Mouse (Mus musculus) limb, embryonic 11.5 days (tissue): ENCODE results near the gene Gm10073. TPM values are rescaled to one million over a fixed set of nuclear protein-coding genes. Genes with fewer than 3 reads are reported as not detected.
"Not testable (repeated sequence)": the region's sequence is repeated elsewhere in the genome, so short reads cannot be mapped to it uniquely, and the experiment has no call there.

Experiments
- ATAC-seq: fragments of 200-750 bp; cut with Nextera tagmentation; 2 replicates; pipeline ENCODE4 v1.8.0; 2017; ENCODE audit warnings: low read depth; ENCODE audit not compliant: insufficient number of reproducible peaks, low FRiP score, low TSS enrichment
- DNase-seq: peaks from one replicate; pipeline ENCODE4 v3.0.0-alpha.2; 2015; ENCODE audit warnings: low spot score
- H3K27ac ChIP-seq: fragments of 300-500 bp; sonication (generic); replicated peaks from 2 replicates; pipeline ENCODE4 v1.5.1; 2014; ENCODE audit warnings: low read depth, mild to moderate bottlenecking, low read length
- H3K27me3 ChIP-seq: fragments of 300-500 bp; sonication (generic); 2 replicates; pipeline ENCODE4 v1.6.1; 2014; ENCODE audit warnings: mild to moderate bottlenecking, low read length, mixed read lengths; ENCODE audit not compliant: control insufficient read depth, insufficient read depth
- H3K36me3 ChIP-seq: fragments of 300-500 bp; sonication (generic); 2 replicates; pipeline ENCODE4 v1.6.1; 2014; ENCODE audit warnings: mild to moderate bottlenecking, low read length, moderate library complexity, mixed read lengths; ENCODE audit not compliant: control insufficient read depth, insufficient read depth
- H3K4me1 ChIP-seq: fragments of 300-500 bp; sonication (generic); 2 replicates; pipeline ENCODE4 v1.6.1; 2014; ENCODE audit warnings: low read length, mixed read lengths; ENCODE audit not compliant: control insufficient read depth, insufficient read depth
- H3K4me2 ChIP-seq: fragments of 300-500 bp; sonication (generic); 2 replicates; pipeline ENCODE4 v1.6.1; 2014; ENCODE audit warnings: low read depth, mild to moderate bottlenecking, moderate library complexity; ENCODE audit not compliant: severe bottlenecking
- H3K4me3 ChIP-seq: fragments of 300-500 bp; sonication (generic); 2 replicates; pipeline ENCODE4 v1.5.1; 2014; ENCODE audit warnings: low read depth, low read length
- H3K9ac ChIP-seq: fragments of 300-500 bp; sonication (generic); 2 replicates; pipeline ENCODE4 v1.6.1; 2014; ENCODE audit warnings: mild to moderate bottlenecking, low read length
- H3K9me3 ChIP-seq: fragments of 300-500 bp; sonication (generic); 2 replicates; pipeline ENCODE4 v1.6.1; 2016; ENCODE audit warnings: low read length; ENCODE audit not compliant: control insufficient read depth
- WGBS: fragments of 180-500 bp; shearing (Covaris S2); extraction: QIAGEN DNeasy Blood & Tissue Kit; methylation state at CpG from one replicate; pipeline ENCODE4 v1.1.7; 2014; 5-methylcytosine and 5-hydroxymethylcytosine counted together
- polyA plus RNA-seq: library from polyadenylated mRNA; unstranded; fragments of >200 nt; fragmentation: Nextera tagmentation; extraction: Ambion mirVana; gene quantifications from 2 replicates; pipeline ENCODE4 v1.2.1, GENCODE M21; 2014

Gene Gm10073
- polyA plus RNA-seq: 4.4 and 5.7 TPM in 2 replicates

DNA sequence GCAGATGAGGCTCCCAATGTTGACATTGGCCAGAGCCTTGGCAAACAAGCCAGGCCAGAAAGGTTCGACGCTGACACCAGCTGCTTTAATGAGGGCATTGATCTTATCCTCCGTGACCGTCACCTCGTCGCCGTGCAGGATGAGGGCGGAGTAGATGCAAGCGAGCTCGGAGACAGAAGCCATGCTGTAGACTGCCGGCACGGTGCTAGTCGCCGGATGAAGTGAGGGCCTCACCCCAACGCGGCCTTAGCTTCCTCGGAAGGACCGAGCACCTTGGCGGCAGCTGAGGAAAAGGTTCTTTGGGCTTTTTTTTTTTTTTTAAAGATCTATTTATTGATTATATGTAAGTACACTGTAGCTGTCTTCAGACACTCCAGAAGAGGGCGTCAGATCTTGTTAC is at the start of gene Gm10073:
Gm10073 (minus strand) TSS at position 294 of the 400 bp plus-strand sequence.
- DNase-seq, H3K4me2 ChIP-seq, H3K27ac ChIP-seq, H3K9ac ChIP-seq, H3K36me3 ChIP-seq, H3K4me1 ChIP-seq, H3K27me3 ChIP-seq, H3K9me3 ChIP-seq, ATAC-seq, H3K4me3 ChIP-seq: not testable (repeated sequence)
- 28% methylated on average over 20 of the region's 20 CpGs for WGBS

DNA sequence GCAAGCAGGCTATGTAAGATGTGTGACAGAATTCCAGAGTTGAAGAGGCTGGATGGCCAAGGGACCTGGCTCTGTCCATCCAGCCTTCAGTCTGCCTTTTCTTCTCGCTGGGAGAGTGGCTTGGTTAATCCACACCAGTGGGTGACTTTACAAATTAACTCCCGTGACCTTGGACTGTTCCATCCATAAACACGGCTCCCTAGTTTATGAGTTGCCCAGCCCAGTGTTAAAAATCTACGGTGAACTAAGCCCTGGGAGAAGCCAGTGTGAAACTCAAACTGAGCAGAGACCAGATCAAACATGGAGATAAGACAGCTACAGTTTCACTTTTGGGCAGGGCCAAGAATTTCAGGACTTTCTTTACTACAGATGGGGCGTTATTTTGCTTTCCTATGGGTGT is 49.8 kb upstream of the Gm10073 start:
- no peak overlapping the region for H3K27ac ChIP-seq
- no peaks in the 10 kb centered on the region for H3K27me3 ChIP-seq
- H3K4me1 ChIP-seq: peaks cover 8% of the 10 kb centered on the region; the same call in 1 of the 2 replicates
- H3K4me2 ChIP-seq: no peak overlapping the region
- H3K36me3 ChIP-seq: no peaks in the 10 kb centered on the region
- 44% methylated on average over 5 of the region's 5 CpGs for WGBS
- no peaks in the 10 kb centered on the region for H3K9me3 ChIP-seq
- H3K4me3 ChIP-seq: no peak overlapping the region
- no peak overlapping the region for H3K9ac ChIP-seq
- DNase-seq: no peak
- ATAC-seq: no peak

DNA sequence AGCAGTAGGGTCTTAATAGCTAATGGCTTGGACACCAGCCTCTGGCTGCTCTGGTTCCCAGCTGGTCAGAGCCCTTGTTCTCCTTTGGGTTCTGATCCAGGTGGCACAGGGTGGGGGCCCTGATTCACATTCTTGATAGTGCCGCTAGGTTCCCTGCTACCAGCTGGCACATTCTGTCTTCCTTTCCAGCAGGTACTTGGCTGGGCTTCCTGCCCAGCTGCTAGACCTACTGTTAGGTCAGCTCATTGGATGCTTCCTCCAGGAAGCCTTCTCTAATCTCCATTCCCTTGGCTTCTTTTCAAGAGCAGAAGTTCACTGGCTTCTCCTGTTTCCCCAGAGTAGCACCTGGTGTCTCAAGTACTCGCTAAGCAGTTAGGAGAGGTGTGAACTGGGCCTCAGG is 47.2 kb upstream of the Gm10073 start:
- Histone ChIP-seq H3K36me3 (no peaks in the 10 kb centered on the region), H3K27ac (no peak overlapping the region), H3K9me3 (no peaks in the 10 kb centered on the region), H3K27me3 (no peaks in the 10 kb centered on the region), H3K4me3 (no peak overlapping the region), H3K4me2 (no peak overlapping the region), H3K4me1 (peaks cover 8% of the 10 kb centered on the region; the same call in 1 of the 2 replicates), H3K9ac (no peak overlapping the region)
- DNase-seq (no peak), ATAC-seq (no peak)
- 78% methylated on average over 2 of the region's 2 CpGs for WGBS

DNA sequence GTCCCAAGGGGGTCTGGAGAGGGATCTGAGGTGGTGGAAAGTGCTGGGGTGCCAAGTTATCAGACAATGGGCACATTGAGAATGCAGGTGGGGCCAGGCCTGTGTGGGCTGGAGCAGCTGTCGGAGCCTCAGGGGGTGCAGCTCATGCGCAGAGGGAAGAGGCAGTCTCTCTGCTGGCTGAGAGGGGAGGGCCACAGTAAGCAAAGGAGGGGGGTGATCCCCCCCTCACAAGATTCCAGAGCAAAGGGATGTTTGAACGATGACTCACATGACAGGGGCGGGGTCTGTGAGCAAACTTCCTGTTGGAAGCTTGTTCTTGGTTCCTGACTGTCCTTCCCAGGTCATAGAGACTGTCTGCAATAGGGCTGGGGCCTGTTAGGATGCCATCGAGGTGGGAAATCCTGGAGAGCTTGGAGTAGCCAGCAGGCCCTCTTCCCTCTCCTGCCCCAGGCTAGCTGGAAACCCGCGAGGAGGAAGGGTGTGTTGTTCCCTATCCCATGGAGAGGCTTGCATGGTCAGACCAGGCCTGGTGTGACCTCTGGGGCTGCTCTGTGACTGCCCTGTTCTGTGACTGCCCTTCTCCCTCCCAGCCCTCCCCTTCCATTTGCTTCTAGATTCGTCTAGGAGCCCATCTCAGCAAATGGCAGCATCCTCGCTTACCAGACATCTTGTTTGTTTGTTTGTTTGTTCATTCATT is 46.4 kb upstream of the Gm10073 start:
- Histone ChIP-seq H3K27me3 (no peaks in the 10 kb centered on the region), H3K9ac (no peak overlapping the region)
- ATAC-seq: peak; percentile 35; the same call in 1 of the 2 replicates

DNA sequence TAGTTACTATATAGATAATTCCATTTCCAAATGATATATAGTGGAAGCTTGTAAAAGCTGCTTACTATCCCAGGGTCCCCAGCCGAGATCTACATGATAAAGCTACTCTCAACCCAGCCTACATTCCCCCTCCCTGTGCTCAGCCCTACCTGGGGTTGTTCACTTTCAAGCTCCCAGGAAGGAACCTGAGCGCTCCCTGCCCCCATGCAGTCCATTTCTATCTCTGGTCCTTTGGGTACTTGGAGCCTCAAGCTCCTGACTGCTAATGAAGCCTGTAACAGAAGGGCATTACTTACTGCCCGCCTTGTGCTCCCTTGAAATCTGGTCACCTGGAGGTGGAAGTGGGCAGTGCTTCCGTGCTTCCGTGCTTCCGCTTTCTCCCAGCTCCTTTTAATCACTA is 45.1 kb upstream of the Gm10073 start:
- DNase-seq (no peak), ATAC-seq (no peak)
- Histone ChIP-seq H3K4me3 (no peak overlapping the region), H3K9me3 (no peaks in the 10 kb centered on the region), H3K27ac (no peak overlapping the region), H3K27me3 (no peaks in the 10 kb centered on the region), H3K36me3 (no peaks in the 10 kb centered on the region), H3K4me1 (peaks cover 8% of the 10 kb centered on the region; the same call in 1 of the 2 replicates), H3K4me2 (no peak overlapping the region), H3K9ac (no peak overlapping the region)
- 41% methylated on average over 6 of the region's 6 CpGs for WGBS

More for the DNA sequence above, 46.4 kb upstream of the Gm10073 start:
- Histone ChIP-seq H3K4me3 (no peak overlapping the region), H3K27ac (0 out of 2 replicates have a peak overlapping the region, but pooled peaks have one; percentile 2), H3K36me3 (no peaks in the 10 kb centered on the region), H3K4me1 (peaks cover 8% of the 10 kb centered on the region; the same call in 1 of the 2 replicates), H3K4me2 (no peak overlapping the region), H3K9me3 (no peaks in the 10 kb centered on the region)
- peak; percentile 51 for DNase-seq
- WGBS: 55% methylated on average over 9 of the region's 9 CpGs

DNA sequence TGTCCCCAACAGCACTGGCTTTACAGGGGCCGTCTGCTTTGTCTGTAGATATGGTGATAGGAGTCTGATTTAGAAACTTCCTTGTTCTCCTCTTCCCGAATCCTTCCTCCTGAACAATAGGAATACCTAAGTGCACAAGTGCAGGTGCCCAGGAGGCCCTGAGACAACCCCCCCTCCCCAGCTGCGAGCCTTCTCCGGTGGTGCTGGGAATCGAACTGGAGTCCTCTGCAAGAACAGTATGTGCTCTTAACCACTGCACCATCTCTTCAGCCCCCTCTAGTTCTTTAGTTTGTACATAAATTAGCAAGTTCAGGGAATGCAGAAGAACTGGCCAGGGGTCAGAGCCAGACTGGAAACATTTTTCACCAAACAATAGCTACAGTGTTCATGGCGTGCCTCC is 44.6 kb upstream of the Gm10073 start:
- H3K9ac ChIP-seq: no peak overlapping the region
- H3K36me3 ChIP-seq: no peaks in the 10 kb centered on the region
- H3K4me2 ChIP-seq: no peak overlapping the region
- peaks cover 4% of the 10 kb centered on the region; the same call in 1 of the 2 replicates for H3K4me1 ChIP-seq
- H3K27ac ChIP-seq: no peak overlapping the region
- H3K9me3 ChIP-seq: no peaks in the 10 kb centered on the region
- ATAC-seq (no peak), DNase-seq (no peak)
- 79% methylated on average over 6 of the region's 6 CpGs for WGBS
- no peak overlapping the region for H3K4me3 ChIP-seq
- H3K27me3 ChIP-seq: no peaks in the 10 kb centered on the region

DNA sequence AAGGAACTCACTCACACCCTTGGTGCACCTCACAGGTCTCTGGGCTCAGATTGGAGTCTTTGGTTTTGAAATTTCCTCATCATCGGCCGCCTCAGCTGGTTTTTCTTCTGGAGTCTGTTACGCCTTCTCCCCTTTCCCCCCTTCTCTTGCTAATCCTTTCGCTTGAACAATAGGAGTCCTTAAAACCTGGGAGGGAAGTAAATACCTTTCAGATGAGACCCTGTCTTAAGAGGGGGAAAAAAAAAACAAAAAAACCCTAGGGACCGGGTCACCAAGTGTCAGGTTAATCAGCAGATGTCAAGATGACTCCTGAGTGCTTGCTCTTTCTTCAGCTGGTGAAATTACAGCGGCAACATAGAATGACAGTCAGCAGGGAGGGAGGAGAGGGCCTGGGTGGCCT is 43.9 kb upstream of the Gm10073 start:
- no peaks in the 10 kb centered on the region for H3K36me3 ChIP-seq
- H3K27me3 ChIP-seq: no peaks in the 10 kb centered on the region
- no peak for DNase-seq
- H3K4me2 ChIP-seq: no peak overlapping the region
- ATAC-seq: no peak
- H3K9ac ChIP-seq: no peak overlapping the region
- WGBS: 53% methylated on average over 6 of the region's 6 CpGs
- no peak overlapping the region for H3K4me3 ChIP-seq
- H3K4me1 ChIP-seq: peaks cover 4% of the 10 kb centered on the region; the same call in 1 of the 2 replicates
- no peaks in the 10 kb centered on the region for H3K9me3 ChIP-seq
- no peak overlapping the region for H3K27ac ChIP-seq

DNA sequence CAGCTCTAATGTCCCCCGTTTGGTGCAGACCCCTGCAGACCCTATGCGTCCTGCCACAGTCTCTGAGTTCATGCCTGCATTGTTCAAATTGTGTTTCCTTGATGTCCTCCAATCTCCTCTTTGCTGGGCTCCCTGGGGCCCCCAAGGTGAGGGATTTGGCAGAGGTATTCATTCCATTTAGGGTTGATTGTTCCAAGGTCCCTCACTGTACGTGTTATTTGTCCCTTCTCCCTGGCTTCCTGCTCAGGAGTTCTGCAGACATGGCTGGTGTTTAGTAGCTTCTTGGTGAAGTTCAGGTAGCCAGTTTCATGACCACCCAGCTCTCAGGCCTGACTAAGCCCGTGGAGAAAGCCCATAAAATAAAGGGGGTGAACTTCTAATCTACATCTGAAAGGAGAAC is 43.4 kb upstream of the Gm10073 start:
- Histone ChIP-seq H3K4me1 (peaks cover 4% of the 10 kb centered on the region; the same call in 1 of the 2 replicates), H3K27ac (no peak overlapping the region), H3K4me2 (no peak overlapping the region), H3K36me3 (no peaks in the 10 kb centered on the region), H3K4me3 (no peak overlapping the region), H3K9me3 (no peaks in the 10 kb centered on the region), H3K27me3 (no peaks in the 10 kb centered on the region), H3K9ac (no peak overlapping the region)
- ATAC-seq (no peak), DNase-seq (no peak)
- 57% methylated on average over 4 of the region's 4 CpGs for WGBS
